ENCODE assay signal across 15 mouse cellular contexts in genomic region chr5:150332810-150333209, GRCm38 (mm10).
DNase-seq lines count a peak whose midpoint lies in the region; ATAC-seq and TF ChIP-seq lines count a peak whose summit lies in the region.
"Had no signal": no experiment of that assay in that cellular context is flagged by ENCODE, and none has a peak within 500 bp of the region (broad histone marks: within the 10 kb centered on the region; RNA-seq: fewer than 3 reads in every experiment).

No protein-coding gene starts in this region.

- no peaks in the 10 kb centered on the region for H3K9me3 ChIP-seq in liver, embryonic 13.5 days (replicated peaks)
- no peaks in the 10 kb centered on the region; the same call in 1 of the 2 replicates for H3K9me3 ChIP-seq in midbrain, embryonic 14.5 days (ENCODE audit: control insufficient read depth, low read length)
- H3K9me3 ChIP-seq: embryonic facial prominence, embryonic 15.5 days; midbrain, embryonic 10.5 days had no signal

- peak overlapping the region; percentile 2; the same call in 1 of the 2 replicates for H3K4me2 ChIP-seq in liver, embryonic 13.5 days
- no peak overlapping the region for H3K4me2 ChIP-seq in midbrain, embryonic 14.5 days (ENCODE audit: low read length)
- H3K4me2 ChIP-seq: embryonic facial prominence, embryonic 15.5 days; neural tube, embryonic 13.5 days had no signal

- WGBS in liver, embryonic 13.5 days (ENCODE audit: insufficient replicate concordance): 26% methylated on average over 5 of the region's 5 CpGs
- WGBS in midbrain, embryonic 14.5 days: 73% methylated on average over 5 of the region's 5 CpGs

- H3K27ac ChIP-seq in gastrocnemius, adult 2 months: peak overlapping the region; percentile 81
- H3K27ac ChIP-seq in liver, embryonic 13.5 days: no peak overlapping the region
- no peak overlapping the region for H3K27ac ChIP-seq in midbrain, embryonic 14.5 days (replicated peaks; ENCODE audit: low read depth, low read length)
- H3K27ac ChIP-seq: embryonic facial prominence, embryonic 15.5 days; midbrain, embryonic 10.5 days; neural tube, embryonic 13.5 days had no signal

- peaks cover 15% of the 10 kb centered on the region; the same call in 1 of the 2 replicates for H3K4me1 ChIP-seq in liver, embryonic 13.5 days (replicated peaks)
- no peaks in the 10 kb centered on the region for H3K4me1 ChIP-seq in midbrain, embryonic 14.5 days (ENCODE audit: control insufficient read depth, insufficient read depth, low read length)
- H3K4me1 ChIP-seq: embryonic facial prominence, embryonic 15.5 days; neural tube, embryonic 13.5 days had no signal

- H3K4me3 ChIP-seq in gastrocnemius, adult 2 months: 0 out of 2 replicates have a peak overlapping the region, but pooled peaks have one; percentile 5
- H3K4me3 ChIP-seq in liver, embryonic 13.5 days (replicated peaks): no peak overlapping the region
- H3K4me3 ChIP-seq in midbrain, embryonic 14.5 days (replicated peaks; ENCODE audit: low read depth, low read length): no peak overlapping the region
- H3K4me3 ChIP-seq: embryonic facial prominence, embryonic 15.5 days; midbrain, embryonic 10.5 days; neural tube, embryonic 13.5 days had no signal

- no peak overlapping the region for H3K9ac ChIP-seq in liver, embryonic 13.5 days
- H3K9ac ChIP-seq in midbrain, embryonic 14.5 days (replicated peaks; ENCODE audit: low read length): no peak overlapping the region
- H3K9ac ChIP-seq: embryonic facial prominence, embryonic 15.5 days; neural tube, embryonic 13.5 days had no signal

- no peaks in the 10 kb centered on the region for H3K27me3 ChIP-seq in liver, embryonic 13.5 days
- H3K27me3 ChIP-seq in midbrain, embryonic 14.5 days (ENCODE audit: control insufficient read depth, insufficient read depth, low read length): no peaks in the 10 kb centered on the region
- H3K27me3 ChIP-seq: embryonic facial prominence, embryonic 15.5 days; neural tube, embryonic 13.5 days had no signal

- ATAC-seq in liver, embryonic 13.5 days (ENCODE audit: low read depth): peak; percentile 55; the same call in 1 of the 2 replicates
- ATAC-seq in midbrain, embryonic 14.5 days (ENCODE audit: low FRiP score, low TSS enrichment): no peak

- TF ChIP-seq CTCF in gastrocnemius, adult 2 months (IDR thresholded peaks at IDR 0.05): no peak

- intact Hi-C loops in gastrocnemius, adult 2 months (cut with DNase I): no loop called here

- no peak for DNase-seq in gastrocnemius, adult 2 months
- DNase-seq in gastrocnemius, adult 18-20 months (ENCODE audit: low spot score): no peak
- peak; percentile 5 for DNase-seq in thymus, postnatal 25 days
- no peak for DNase-seq in thymus, postnatal 36 days
- no peak for DNase-seq in liver, embryonic 13.5 days
- DNase-seq in B cell, adult 2 months: no peak
- no peak for DNase-seq in spleen, postnatal 10 days (ENCODE audit: low spot score in 2 of 2)
- DNase-seq in midbrain, embryonic 14.5 days: no peak
- DNase-seq: cerebellum, adult 9-10 months; layer of hippocampus, postnatal 36 days; lung, adult 2 months; right cerebral cortex, postnatal 14 days had no signal

- no peaks in the 10 kb centered on the region for H3K36me3 ChIP-seq in liver, embryonic 13.5 days
- 0 out of 2 replicates have a peak, but pooled peaks cover 3% of the 10 kb centered on the region for H3K36me3 ChIP-seq in midbrain, embryonic 14.5 days (ENCODE audit: control insufficient read depth, insufficient read depth, low read length)
- H3K36me3 ChIP-seq: embryonic facial prominence, embryonic 15.5 days; midbrain, embryonic 10.5 days had no signal
